Mouse (Mus musculus) brain, adult 2 months (tissue): ENCODE results near the gene Rassf1.

Experiments
- DNase-seq: peaks from one replicate; pipeline ENCODE4 v3.0.0; 2011; ENCODE audit warnings: low read depth, low spot score

Rassf1 gene

DNA sequence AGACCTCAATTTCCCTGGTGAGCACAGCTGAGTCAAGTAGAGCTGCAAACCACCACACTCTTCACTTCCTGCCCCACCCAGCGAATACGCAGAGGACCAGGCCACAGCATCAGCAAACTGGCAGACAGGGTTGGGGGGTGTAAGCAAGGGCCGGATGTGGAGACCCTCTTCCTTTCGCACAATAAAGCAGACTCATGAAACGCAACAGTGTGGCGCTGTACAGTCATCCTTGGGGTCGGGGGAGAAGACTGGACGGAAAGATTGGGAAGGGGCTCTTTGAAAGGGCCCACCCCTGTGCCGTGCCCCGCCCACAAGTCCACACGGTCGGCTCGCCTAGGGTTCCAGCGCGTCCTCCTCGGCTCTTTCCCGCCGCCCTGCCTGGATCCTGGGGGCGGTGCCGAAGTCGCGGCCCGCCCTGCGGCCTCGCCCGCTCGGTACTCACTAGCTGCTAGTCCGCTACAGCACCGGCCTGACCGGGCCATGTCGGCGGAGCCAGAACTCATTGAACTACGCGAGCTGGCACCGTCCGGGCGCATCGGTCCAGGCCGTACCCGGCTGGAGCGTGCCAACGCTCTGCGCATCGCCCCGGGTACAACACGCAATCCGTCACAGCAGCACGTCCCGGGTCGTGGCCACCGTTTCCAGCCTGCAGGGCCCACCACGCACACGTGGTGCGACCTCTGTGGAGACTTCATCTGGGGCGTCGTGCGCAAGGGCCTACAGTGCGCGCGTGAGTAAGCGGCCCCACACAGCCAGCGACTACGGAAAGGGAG lies at the start of gene Rassf1:
Gene Rassf1 (plus strand): TSS at position 439 of the 773 bp plus-strand sequence.
- DNase-seq: no peak

DNA sequence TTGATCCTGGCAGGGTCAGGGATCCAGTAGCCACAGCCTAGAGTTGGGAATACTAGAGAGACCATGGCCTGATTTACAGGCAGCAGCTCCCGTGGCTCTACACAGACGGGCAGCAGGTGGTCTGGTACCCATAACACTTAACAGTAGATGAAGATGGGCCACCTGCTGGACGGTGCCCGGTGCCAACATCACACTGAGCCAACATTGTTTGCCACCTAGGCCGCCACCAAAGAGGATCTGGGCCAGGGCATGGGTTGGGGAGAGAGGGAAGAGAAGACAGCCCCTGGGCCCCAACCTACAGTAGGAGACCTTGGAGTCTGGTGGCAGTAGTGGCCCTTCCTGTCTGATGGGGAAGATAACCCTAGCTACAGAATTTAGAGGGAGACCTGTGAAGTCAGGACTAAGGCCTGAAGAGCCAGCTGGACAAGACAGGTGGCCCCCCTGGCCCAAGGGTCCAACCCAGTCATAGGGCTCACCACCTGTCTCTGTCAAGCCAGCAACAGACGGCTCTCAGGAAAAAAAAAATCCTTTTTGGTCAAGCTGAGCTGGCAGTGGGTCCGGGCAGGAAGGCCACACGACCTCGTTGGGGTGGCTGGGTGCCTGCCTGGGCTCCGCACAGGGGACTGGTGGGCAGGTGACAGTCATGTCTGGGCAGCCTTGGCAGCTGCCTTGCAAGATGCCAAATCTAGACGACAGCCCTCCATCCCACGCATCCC lies 49.1 kb upstream of the Rassf1 start:
- DNase-seq: peak; percentile 93

DNA sequence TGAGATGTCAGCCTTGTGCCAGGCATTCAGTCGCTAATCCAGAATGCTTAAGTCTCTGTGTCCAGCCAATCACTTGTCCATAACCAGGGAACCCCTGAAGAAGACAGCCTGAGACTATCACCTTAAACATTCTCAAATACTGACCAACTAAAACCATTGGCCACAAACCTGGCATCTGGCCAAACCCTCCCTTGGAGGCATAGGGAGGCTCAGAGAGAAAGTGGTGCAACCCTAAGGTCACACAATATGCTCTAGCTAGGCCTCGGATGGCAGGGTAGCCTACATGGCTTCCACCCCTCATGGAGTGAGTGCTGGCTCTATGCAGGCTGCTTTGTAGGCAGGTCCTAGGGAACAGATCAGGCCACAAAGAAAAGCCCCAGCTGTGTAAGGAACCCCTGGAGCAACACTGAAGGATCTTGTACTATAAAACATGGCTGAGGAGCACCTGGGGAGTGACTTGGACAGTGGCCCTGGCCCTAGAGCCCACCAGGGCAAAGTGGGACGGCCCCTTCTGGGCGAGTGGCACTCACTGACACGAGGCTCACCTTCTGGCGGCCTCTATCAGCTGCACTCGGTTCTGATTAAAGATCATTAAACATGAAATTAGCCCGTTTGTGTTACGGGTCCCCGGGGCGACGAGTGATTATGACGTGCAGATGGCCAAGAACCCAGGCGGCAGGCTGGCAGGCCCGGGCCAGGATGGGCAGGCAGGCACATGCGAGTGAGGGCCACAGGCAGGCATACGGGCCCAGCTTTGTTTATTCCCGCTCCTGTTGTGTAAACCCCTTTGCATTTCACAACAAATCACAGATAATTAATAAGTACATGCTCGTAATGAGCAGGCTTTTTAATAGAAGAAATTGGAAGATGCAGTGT lies 46.5 kb upstream of the Rassf1 start:
- DNase-seq: peak; percentile 22

DNA sequence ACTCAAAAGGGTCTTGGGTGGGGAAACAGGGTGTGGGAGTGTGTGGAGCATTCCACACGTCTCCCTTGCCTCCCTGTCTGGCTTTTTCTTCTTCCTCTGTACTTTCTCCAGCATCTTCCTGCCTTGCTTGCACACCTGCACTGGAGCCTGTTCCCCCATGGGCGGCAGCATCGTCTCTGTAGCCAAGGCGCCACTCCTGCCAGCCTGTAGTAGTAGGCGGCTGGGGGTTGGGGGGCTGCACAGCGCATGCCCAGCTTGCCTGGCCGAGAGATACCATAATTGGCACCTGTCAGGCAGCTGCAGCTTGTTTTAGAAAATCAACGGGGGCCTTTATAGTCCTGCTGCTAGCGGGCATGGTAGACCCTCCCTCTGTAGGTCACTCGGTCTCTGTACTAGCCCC lies 43.1 kb upstream of the Rassf1 start:
- peak; percentile 79 for DNase-seq

DNA sequence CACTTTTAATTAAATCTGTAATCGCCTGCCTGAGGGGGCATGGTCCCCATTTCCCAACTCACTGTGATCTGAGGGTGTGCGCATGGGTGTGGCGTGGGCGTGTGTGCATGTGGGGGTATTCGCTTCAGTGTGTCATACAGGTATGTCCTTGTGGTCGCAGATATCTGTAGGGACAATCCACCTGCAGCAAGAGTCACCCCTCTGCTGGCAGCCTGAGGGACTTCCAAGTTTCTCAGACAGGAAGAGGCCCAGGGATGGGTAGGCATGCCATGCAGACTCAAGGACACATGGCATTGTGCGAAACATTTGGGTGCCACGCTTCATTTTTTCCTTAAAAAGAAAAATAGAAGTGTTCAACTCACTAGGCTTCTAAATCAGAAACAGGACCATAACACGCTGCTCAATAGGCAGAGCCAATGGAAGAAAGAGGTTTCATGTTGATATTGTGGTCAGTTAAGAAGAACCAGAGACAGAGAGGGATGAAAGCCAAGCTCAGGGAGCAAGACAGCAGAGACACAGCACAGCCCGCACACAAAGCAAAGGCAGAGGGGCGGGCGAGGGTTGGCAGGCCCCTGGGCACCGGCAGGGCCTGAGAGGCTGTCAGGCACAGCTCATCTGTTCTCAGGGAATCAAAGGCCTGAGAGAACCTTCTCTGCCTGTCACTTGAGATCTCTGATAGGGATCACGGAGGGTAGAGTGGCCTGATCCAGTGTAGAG lies 40.8 kb upstream of the Rassf1 start:
- DNase-seq: no peak

DNA sequence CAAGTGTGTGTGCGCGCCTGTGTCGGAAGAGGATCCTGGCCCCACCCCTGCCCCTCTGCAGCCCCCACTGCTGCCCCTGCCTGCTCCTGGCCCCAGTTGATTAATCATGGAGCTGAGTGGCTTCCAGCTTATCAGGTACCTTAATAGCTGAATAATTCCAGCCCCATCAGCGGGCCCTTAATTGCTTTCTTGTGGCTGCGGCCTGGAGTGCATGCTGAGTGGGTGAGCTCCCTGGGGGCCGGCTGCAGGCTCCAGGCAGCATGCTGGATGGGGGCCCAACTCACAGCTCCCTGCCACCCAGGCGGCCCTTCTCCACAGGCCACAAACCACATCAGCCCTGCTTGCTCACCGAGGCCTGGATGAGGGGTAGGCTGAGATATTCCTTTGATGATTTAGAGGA lies 39.9 kb upstream of the Rassf1 start:
- DNase-seq: no peak

DNA sequence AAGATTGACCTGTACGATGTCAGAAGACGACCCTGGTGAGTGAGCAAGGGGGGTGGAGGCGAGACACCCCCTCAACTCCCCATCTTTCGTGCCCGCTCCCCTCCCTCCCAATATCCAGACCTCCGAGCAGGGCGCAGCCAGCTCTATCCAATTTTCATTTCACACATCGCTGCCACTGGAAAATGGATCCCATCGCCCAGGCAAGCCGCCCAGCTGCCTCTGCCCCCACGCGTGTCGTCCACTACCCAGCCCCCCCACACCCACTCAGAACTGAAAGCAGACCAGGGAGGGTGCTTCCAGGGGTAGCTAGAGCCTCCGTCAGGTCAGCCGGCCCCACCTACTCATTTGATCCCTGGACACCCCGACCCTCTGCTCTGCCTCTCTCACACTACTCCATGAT lies 39.0 kb upstream of the Rassf1 start:
- no peak for DNase-seq

DNA sequence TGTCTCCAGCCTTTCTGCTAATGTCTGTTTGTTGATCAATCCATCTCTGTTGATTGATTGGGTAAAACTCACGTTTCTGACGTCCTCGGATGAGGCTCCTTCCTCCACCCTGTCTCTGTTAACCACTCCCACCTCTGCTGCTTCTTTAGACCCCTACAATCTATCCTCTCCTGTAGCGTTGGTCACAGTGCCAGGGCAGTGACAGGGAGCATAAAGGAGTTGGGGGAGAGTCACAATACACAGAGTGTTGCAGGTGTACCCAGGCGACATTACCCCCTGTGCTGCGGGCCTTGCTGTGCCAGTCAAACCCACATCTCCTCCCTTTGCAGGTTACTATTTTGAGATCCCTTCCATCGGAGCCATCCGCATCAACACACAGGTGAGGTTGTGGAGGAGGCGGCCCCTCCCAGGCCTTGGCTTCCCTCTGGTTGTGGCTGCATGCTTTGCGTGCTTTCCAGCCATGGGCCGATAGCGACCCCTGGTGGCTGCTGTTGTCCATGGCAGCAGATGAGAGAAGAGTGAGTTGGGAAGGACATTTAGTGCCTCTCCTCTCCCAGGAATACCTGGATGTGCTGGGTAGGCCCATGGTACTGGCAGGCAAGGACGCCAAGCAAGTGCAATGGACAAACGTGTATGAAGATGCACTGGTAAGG lies 36.9 kb upstream of the Rassf1 start:
- DNase-seq: peak; percentile 89

DNA sequence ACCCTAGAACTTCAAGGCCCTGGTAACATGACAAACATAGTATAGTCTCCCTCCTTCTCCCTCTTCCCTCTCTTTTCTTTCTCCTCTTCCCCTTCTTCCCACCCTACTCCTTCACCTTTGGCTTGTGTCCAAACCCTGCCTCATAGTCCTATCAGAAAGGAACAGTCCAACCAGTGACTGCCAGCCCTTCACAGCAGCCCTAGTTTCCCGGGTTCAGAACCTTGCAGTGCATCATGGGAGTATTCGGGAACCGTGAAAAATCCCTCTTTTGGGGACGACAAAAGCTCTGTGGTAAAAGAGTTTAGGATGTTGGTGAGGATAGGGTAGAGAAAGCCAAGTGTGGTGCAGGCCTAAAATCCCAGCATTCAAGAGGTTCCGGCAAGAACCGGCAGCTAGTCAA lies 31.0 kb upstream of the Rassf1 start:
- DNase-seq: no peak

DNA sequence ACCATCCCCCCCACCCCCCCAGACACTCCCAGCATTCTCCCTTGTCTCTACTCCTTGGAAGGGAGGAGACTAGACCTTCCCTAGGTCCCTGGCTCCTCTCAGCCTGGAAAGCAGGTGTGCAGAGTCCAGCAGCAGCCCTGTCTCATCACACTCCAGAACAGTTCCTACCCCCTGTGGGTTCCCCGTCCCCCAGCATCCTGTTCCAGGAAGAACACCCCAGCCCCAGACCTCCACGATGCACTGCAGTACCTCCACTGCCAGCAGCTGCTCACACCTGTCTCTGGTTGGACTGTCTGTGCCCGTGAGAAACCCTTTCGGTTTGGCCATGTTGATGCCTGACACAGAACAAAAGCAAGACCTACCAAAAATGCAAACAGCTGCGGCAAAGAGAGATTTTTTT lies 30.2 kb upstream of the Rassf1 start:
- no peak for DNase-seq

DNA sequence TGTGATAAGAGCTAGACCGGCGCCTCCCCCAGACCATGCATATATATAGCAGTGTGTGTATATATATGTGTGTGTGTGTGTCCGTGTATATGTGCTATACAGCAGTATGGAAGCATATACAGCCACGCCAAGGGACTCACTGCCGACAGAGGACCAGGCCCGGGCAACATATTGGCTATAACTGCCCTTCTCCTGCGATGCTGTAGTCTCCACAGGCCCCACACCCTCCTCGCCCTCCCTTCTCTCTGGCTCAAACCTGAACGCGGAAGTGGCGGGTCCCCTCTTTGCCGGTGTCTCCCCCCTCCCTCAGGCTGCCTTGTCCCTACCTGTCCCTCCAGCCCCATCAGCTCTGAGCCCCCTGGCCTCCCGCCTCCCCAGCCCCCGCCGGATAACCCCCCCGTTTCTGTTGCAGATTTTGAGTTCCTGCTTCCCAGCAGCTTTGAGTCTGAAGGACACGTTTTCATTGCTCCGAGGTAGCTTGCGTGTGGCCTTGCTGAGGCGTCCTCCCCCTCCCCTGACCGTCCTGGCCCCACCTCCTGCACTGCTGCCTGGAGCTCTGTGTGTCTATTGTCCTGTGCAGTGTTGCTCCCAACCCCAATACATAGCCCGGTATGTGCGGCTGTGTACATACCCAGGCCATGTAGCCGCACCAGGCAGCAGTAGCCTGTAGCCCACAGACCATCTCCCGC lies 29.5 kb upstream of the Rassf1 start:
- DNase-seq: no peak

DNA sequence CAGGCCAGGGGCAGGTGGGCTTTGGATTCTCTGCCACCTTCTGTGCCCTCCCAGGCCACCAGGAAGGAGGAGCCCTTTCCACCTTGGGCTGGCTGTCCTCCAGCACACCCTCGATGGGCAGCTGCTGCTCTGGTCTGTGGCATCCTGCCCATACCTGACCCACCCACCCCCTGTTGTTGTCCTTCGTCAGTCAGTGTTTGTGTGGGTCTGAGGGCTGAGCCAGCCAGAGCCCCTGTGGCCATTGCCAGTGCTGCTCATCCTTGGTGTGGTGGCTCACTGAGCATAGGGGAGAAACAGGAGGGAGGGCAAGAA lies 29.0 kb upstream of the Rassf1 start:
- no peak for DNase-seq

DNA sequence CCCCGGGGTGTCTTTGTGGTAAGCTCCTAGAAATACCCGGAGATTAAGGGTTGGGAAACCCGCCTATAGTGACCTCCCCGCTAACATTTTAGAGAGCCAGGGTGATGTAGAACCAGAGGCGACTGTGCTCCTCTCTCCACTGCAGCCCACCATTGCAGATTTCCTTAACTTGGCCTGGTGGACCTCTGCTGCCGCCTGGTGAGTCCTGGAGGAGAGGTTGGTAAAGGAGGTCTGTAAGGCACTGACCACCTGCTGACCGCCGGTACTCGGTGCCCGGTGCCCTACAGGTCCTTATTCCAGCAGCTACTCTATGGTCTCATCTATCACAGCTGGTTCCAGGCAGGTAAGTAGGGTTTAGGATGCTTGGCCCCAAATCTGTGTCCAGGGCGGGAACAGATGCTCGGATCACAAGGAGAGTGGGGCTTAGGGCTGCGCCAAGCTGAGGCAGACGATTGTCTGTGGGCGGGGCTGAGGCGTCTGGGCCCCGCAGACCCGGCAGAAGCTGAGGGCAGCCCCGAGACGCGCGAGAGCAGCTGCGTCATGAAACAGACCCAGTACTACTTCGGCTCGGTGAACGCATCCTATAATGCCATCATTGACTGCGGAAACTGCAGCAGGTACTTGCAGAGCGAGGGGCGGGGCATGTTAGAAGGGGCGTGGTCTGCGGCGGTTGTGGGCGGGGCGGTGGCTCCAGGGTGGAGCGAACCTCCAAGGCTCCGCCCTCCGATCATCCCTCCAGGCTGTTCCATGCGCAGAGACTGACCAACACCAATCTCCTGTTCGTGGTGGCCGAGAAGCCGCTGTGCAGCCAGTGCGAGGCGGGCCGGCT lies 24.9 kb upstream of the Rassf1 start:
- DNase-seq: peak; percentile 66

DNA sequence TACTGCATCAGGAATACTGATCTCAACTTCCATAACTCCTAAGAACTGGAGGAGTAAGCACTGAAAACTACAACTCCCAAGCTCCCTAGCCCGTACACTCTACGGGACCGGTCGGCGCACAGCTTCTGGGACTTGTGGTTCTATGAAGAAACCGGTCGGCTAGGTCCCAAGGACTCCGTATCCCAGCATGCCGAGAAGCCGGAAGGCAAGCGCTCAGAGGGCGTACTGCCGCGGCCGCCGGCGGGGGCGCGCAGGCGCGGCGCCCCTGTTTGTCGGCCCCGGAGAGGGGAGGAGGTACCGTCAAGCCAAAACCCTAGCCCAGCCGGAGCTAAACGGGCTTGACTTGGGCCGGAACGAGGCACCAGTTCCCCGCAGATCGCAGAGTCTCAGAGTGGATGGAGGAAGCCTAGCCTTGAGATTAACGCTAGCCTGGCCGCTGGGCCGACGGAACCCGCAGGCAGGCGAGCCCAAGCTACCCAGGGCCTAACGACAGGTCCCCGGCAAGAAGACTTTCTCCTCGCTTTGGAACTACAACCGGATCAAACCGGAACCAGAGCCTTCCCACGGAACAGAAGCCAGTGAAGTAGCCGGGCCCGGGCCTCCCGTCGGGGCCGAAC lies 17.5 kb upstream of the Rassf1 start, which contains the start of gene Tmem115:
Gene Tmem115 (plus strand): TSS at position 155 of the 617 bp plus-strand sequence.
- peak; percentile 100 for DNase-seq

DNA sequence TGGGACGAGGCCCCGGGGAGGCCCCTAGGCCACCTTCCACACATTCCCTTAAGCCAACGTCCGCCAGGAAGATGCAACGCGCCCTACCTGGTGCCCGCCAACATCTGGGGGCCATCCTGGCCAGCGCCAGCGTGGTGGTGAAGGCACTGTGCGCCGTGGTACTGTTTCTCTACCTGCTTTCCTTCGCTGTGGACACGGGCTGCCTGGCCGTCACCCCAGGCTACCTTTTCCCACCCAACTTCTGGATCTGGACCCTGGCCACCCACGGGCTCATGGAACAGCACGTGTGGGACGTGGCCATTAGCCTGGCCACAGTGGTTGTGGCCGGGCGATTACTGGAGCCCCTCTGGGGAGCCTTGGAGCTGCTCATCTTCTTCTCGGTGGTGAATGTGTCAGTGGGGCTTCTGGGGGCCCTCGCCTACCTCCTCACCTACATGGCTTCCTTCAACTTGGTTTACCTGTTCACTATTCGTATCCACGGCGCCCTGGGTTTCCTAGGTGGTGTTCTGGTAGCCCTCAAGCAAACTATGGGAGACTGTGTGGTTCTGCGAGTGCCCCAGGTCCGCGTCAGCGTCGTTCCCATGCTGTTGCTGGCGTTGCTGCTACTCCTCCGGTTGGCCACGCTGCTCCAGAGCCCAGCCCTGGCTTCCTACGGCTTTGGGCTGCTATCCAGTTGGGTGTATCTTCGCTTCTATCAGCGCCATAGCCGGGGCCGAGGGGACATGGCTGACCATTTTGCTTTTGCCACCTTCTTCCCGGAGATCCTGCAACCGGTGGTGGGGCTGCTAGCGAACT lies 16.8 kb upstream of the Rassf1 start:
- DNase-seq: peak; percentile 49

DNA sequence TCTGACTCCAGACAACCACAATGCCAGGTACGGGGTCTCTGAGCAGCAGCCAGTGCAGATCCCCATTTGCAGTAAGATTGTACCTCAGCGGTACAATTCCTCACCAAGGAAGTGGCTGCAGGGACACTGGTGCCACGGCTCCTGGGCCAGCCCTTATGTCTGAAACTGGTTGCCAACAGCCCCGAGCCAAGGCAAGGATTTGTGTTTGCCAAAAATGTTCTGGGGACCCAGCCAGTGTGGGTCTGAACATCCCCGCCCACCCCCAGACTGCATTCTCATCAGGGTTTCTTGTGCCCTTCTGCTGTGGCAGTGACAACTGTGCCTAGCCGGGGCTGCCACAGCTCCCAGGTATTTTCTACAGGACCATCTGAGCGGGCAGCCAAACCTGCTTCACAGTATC lies 13.1 kb upstream of the Rassf1 start:
- peak; percentile 61 for DNase-seq

DNA sequence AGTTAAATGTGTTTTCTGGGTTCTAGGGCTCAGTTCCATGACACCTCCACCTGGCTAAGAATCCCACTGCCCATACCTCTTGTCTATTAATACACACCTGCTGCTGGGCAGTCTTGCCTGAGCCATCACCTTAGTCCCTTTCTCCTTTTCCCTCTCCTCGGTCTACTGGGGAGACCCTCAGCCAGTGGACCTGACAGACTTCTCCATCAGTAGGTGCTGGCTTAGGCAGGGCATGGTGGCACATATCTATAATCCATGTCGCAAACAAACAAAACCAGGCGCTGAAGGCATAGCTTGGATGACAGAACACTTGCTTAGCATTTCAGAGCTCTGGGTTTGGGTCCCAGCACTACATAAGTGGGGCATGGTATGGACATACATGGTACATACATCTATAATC lies 12.6 kb upstream of the Rassf1 start:
- no peak for DNase-seq

DNA sequence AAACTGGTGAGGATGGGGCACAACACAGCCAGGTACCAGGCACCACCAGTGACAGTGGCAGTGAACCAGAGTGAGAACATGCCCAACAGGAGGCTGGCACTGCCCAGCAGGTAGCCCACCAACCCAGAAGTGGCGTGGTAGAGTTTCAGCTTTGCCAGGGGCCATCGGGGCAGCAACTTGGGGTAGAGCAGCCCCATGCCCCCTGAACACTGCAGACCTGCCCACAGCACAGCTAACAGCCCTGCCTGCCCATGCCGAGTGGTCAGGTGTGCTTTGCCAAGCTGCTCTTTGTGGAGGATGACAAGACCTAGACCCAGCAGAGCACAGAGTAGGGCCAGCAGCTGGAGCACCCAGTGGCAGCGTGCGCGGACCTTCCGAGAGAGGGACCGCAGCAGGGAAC lies 11.4 kb upstream of the Rassf1 start:
- DNase-seq: no peak
